Mouse (Mus musculus): ENCODE results near the gene Ldlrad3.

The Ldlrad3 gene

DNA sequence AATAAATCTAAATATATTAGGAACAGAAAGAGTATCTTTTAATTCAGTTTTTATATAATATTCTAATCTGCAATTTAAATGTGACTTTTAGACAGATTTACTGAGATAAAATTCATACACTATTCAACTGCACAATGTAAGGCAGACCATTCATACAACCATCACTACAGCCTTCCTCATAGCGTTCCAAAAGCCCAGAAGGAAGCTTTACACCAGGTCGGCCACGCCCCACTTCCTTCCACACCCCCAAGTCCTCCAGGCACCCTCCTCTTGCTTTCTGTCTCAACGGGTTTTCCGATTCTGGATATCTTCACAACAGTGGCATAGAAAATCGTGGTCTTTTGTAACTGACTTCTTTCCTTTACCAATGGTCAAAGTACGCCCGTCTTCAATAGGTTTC is 39.8 kb downstream of the Ldlrad3 start:
- in situ Hi-C loops (cut with MboI; ENCODE audit: low sequenced_read_pairs): no loop called here

- in situ Hi-C loops (cut with MboI; ENCODE audit: low sequenced_read_pairs): no loop called here
These were observed 41.1 kb downstream of the Ldlrad3 start for GRCm38 (mm10) chr2:102145036-102145435.

- in situ Hi-C loops (cut with MboI; ENCODE audit: low sequenced_read_pairs): no loop called here
These were observed 41.9 kb downstream of the Ldlrad3 start for GRCm38 (mm10) chr2:102144311-102144710.

GRCm38 (mm10) chr2:102142654-102143271 is 43.4 kb downstream of the Ldlrad3 start:
- in situ Hi-C loops (cut with MboI; ENCODE audit: low sequenced_read_pairs): no loop called here

DNA sequence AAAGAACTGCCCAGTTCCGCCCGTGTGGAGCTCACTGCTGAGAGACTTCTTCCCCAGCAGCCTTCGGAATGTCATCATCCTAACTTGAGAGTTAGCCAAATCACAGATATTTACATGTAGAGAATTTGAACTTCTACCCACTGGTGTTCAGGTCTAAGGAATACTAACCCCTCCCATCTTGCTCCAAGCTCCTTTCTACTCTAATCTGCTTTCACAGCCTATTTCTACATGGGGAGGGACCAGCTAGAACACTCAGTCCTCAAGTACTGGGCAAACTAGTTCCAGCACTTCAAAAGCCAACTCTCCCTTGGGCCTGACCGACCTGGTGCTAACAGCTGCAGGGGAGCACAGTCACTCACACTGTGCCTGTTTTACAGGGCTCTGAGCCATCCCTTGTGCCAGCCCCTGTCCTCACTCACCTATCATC is 44.0 kb downstream of the Ldlrad3 start:
- in situ Hi-C loops (cut with MboI; ENCODE audit: low sequenced_read_pairs): no loop called here

DNA sequence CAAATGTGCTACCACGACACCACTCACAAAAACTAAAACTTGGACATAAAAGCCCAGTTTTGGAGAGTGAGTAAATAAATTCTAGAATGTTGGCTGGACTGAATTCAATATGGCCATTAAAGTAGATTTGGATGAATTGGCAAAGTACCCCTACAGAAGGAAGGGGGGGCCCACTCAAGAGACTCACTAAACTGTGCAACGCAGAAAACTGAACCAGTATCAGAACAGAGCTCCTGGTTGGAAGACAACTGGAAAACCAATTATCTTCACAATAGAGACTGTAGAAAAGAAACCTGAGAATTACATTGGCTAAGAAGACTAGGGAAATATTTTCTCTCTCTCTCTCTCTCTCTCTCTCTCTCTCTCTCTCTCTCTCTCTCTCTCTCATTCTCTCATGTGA is 45.0 kb downstream of the Ldlrad3 start:
- in situ Hi-C loops (cut with MboI; ENCODE audit: low sequenced_read_pairs): no loop called here

DNA sequence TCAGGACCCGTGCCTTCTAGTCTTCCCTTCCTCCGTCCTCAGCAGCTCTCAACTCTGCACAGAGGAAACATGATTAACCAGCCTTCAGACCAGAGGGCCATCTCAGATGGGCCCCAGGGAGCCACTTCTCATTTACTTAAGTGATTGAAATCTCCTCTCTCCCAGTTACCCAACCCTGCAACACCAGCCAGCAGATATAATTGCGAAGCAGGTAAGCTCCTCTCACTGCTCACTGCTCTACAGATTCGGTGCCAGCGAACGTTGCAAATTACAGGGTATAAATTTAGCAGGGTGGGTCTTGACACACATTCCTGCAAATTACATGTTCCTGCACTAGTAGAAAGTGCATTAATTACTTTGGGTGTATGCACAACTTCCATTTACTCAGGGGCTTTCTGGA is 48.3 kb downstream of the Ldlrad3 start:
- in situ Hi-C loops (cut with MboI; ENCODE audit: low sequenced_read_pairs): no loop called here

GRCm38 (mm10) chr2:102136184-102136583 is 50.0 kb downstream of the Ldlrad3 start:
- in situ Hi-C loops (cut with MboI; ENCODE audit: low sequenced_read_pairs): no loop called here

GRCm38 (mm10) chr2:102134510-102135262 is 51.5 kb downstream of the Ldlrad3 start:
- in situ Hi-C loops (cut with MboI; ENCODE audit: low sequenced_read_pairs): no loop called here

DNA sequence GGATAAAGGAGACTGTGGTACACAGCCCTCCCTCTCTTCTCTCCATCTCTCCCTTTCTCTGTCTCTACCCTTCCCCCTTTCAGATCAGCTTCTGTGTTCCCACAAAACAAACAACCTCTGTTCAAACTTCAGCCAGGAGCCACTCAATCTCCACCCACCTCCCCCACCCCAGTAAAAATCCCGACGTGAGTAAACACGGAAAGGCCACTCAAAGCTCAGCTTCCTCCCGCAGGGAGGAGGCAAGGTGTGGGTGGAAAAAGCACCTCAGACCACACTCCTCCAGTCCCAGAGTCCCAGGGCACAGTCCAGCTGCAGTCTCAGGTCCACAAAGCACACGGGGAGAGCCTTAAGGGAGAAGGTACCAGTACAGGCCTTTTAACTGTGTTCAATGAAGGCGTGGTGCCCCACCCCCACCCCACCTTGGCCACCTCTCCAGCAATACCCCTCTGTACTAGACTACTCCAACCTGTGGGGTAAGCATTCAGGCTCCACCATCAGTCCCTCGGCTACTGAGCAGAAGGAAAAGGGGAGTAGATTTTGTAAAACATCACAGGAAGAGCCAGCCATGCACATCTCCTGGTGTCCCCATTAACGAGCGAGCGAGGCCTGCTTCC is 53.1 kb downstream of the Ldlrad3 start:
- in situ Hi-C loops (cut with MboI; ENCODE audit: low sequenced_read_pairs): no loop called here

GRCm38 (mm10) chr2:102130198-102130845 is 55.9 kb downstream of the Ldlrad3 start:
- in situ Hi-C loops (cut with MboI; ENCODE audit: low sequenced_read_pairs): no loop called here

GRCm38 (mm10) chr2:102129235-102129634 is 57.0 kb downstream of the Ldlrad3 start:
- in situ Hi-C loops (cut with MboI; ENCODE audit: low sequenced_read_pairs): no loop called here

DNA sequence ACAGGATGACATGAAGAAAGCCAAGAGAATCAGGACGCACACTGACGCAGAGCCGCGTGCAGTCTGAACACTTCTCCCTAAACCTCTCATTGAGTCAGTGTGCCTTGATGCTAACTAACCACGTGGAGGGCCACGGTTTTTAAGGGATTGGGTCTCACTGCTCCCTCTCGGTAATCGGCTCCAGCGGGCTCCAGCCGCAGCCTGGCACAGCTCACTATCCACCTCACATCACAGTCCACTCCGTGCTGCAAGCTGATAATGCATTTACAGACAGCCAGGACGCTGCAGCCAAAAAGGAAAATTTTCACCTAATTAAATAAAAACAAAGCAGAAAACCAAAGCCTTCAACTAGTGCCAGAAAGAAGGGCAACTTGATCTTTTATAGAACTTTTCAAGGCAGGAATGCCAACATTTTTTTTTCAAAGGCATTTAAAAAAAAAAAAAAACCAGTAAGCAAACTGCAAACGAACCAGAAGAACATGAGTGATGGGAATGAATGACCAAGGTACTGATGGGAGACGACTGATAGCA is 57.6 kb downstream of the Ldlrad3 start:
- in situ Hi-C loops (cut with MboI; ENCODE audit: low sequenced_read_pairs): no loop called here

- in situ Hi-C loops (cut with MboI; ENCODE audit: low sequenced_read_pairs): no loop called here
These were observed 58.3 kb downstream of the Ldlrad3 start for GRCm38 (mm10) chr2:102127791-102128387.

DNA sequence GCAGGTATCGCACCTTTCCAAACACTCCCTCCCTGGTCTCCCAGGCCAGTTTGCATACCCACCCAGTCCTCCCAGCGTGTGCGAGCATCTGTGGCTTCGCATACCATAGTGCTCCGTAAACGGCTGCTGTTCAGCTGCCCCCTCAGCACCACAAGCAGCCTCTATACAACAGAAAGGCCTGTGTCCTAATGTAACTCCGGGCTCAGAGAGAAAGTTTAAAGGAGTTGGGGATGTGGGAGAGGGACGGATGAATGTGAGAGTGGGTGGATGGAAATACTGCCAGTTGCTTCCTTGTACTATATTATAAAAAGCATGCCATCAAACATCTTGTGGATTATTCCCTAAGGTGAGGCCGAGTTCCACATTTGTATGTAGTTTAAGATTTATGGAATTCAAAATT is 59.0 kb downstream of the Ldlrad3 start:
- in situ Hi-C loops (cut with MboI; ENCODE audit: low sequenced_read_pairs): no loop called here

DNA sequence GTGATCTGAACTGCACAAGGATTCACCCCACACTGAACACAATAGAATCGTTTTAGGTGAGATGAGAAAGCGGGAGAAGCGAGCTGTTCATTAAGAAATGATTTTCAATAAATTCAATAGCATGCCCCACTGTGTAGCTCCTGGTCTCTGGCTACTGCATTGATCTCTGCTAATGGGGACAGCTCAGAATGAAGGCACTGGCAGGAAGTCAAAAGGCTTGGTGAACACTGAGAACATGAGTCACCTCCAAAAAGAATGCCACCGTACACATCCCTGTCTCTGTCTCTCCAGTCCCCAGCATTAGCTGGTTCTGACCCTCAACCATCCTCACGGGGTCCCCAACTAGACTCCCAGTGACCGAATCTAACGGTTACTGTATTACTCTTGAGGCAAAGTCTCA is 60.1 kb downstream of the Ldlrad3 start:
- in situ Hi-C loops (cut with MboI; ENCODE audit: low sequenced_read_pairs): no loop called here

DNA sequence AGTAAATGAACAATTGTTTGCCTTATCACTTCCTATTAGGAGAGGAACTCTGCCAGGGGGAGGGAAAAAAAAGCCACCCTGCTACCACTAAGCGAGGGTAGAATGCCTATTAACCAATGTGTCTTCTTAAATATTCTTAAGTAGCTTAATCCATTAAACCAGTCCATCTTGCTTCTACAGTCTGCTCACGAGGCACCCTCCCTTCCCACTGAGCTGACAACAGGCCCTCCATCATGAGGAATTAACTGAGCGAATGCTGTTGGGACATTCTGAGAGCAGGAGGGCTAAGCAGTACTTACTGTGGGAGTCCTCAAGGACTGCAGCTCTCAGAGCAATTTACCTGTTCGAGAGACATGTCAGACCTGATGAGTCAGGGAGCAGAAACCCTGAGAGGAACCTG is 61.1 kb downstream of the Ldlrad3 start:
- in situ Hi-C loops (cut with MboI; ENCODE audit: low sequenced_read_pairs): no loop called here

DNA sequence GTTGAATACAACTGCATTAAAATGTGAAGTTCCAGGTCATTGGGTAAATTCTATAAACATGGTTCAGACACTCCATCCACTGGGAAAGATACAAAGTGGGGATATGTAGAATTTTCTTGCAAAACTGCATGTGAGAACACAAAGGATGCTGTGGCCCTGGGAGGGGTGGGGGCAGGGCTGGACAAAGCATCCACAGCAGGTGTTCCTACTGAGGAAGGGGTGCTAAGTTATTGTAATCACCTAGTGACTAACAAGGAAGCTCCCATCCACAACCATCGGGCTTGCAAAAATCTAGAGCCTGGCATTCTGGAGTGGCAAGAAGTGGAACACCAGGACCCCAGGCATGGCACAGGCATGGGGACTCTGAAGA is 64.1 kb downstream of the Ldlrad3 start:
- in situ Hi-C loops (cut with MboI; ENCODE audit: low sequenced_read_pairs): no loop called here

- in situ Hi-C loops (cut with MboI; ENCODE audit: low sequenced_read_pairs): no loop called here
These were observed 64.6 kb downstream of the Ldlrad3 start for GRCm38 (mm10) chr2:102121440-102122145.

- in situ Hi-C loops (cut with MboI; ENCODE audit: low sequenced_read_pairs): no loop called here
These were observed 66.3 kb downstream of the Ldlrad3 start for GRCm38 (mm10) chr2:102119751-102120505.

Data from CH12F3 (cell line).